Mouse (Mus musculus) bone marrow macrophage, adult 2 months (primary cell): ENCODE measurements at regions not wholly inside any gene's neighbourhood (a gene's known extent, or its start where the extent isn't known, plus 50 kb on each side); places are given as distances from the start of the nearest gene placed in this dataset.

Experiments
- H3K27ac ChIP-seq: 2 replicates; pipeline ENCODE4 v1.5.1; 2012; ENCODE audit warnings: low read depth, low read length; ENCODE audit not compliant: insufficient read depth
- H3K4me1 ChIP-seq: 2 replicates; pipeline ENCODE4 v1.6.1; 2012; ENCODE audit warnings: low read length; ENCODE audit not compliant: control insufficient read depth, insufficient read depth
- H3K4me3 ChIP-seq: 2 replicates; pipeline ENCODE4 v1.5.1; 2012; ENCODE audit warnings: mild to moderate bottlenecking, low read length, moderate library complexity; ENCODE audit not compliant: insufficient read depth
- CTCF ChIP-seq: IDR thresholded peaks from 2 replicates; pipeline ENCODE4 v1.5.1; 2012; ENCODE audit warnings: low read depth, mild to moderate bottlenecking, low read length, moderate library complexity
- POLR2A ChIP-seq: IDR thresholded peaks from 2 replicates; pipeline ENCODE4 v1.6.1; 2012; ENCODE audit warnings: mild to moderate bottlenecking, low read depth, low read length, borderline replicate concordance

- no peak overlapping the region for H3K4me3 ChIP-seq
- TF ChIP-seq POLR2A (no peak), CTCF (no peak)
- peaks cover 20% of the 10 kb centered on the region for H3K4me1 ChIP-seq
- H3K27ac ChIP-seq: no peak overlapping the region
These were observed 93.2 kb upstream of the Prok2 start for GRCm38 (mm10) chr6:99819255-99819929.

- TF ChIP-seq CTCF (no peak), POLR2A (no peak)
- H3K4me3 ChIP-seq: no peak overlapping the region
- peaks cover 20% of the 10 kb centered on the region for H3K4me1 ChIP-seq
- H3K27ac ChIP-seq: peak overlapping the region; percentile 23
These were observed 92.3 kb upstream of the Prok2 start for GRCm38 (mm10) chr6:99818486-99818885.

- H3K27ac ChIP-seq: no peak overlapping the region
- no peak overlapping the region for H3K4me3 ChIP-seq
- TF ChIP-seq CTCF (no peak), POLR2A (no peak)
- peaks cover 20% of the 10 kb centered on the region for H3K4me1 ChIP-seq
These were observed 91.1 kb upstream of the Prok2 start for GRCm38 (mm10) chr6:99817245-99817644.

GRCm38 (mm10) chr6:99813102-99813501 lies 86.9 kb upstream of the Prok2 start:
- Histone ChIP-seq H3K4me1 (peaks cover 20% of the 10 kb centered on the region), H3K27ac (no peak overlapping the region), H3K4me3 (no peak overlapping the region)
- TF ChIP-seq CTCF (no peak), POLR2A (no peak)

GRCm38 (mm10) chr6:99811842-99812241 lies 85.7 kb upstream of the Prok2 start:
- Histone ChIP-seq H3K27ac (no peak overlapping the region), H3K4me3 (no peak overlapping the region), H3K4me1 (peaks cover 11% of the 10 kb centered on the region)
- TF ChIP-seq CTCF (no peak), POLR2A (no peak)

- Histone ChIP-seq H3K4me3 (no peak overlapping the region), H3K4me1 (peaks cover 11% of the 10 kb centered on the region), H3K27ac (no peak overlapping the region)
- TF ChIP-seq POLR2A (no peak), CTCF (no peak)
These were observed 85.0 kb upstream of the Prok2 start for GRCm38 (mm10) chr6:99810974-99811798.

- no peak overlapping the region for H3K27ac ChIP-seq
- peaks cover 7% of the 10 kb centered on the region; the same call in 1 of the 2 replicates for H3K4me1 ChIP-seq
- no peak overlapping the region for H3K4me3 ChIP-seq
- no peak for TF ChIP-seq POLR2A
These were observed 78.7 kb upstream of the Prok2 start for GRCm38 (mm10) chr6:99804905-99805245.

GRCm38 (mm10) chr6:99803983-99804904 lies 78.1 kb upstream of the Prok2 start:
- no peak overlapping the region for H3K4me3 ChIP-seq

GRCm38 (mm10) chr6:99800919-99801318 lies 74.7 kb upstream of the Prok2 start:
- TF ChIP-seq POLR2A (no peak), CTCF (no peak)
- H3K4me3 ChIP-seq: no peak overlapping the region
- H3K4me1 ChIP-seq: peaks cover 7% of the 10 kb centered on the region; the same call in 1 of the 2 replicates
- no peak overlapping the region for H3K27ac ChIP-seq

More at GRCm38 (mm10) chr6:99803983-99804904, 78.1 kb upstream of the Prok2 start:
- H3K27ac ChIP-seq: no peak overlapping the region
- H3K4me1 ChIP-seq: peaks cover 7% of the 10 kb centered on the region; the same call in 1 of the 2 replicates
- TF ChIP-seq CTCF (peak; percentile 91), POLR2A (no peak)

GRCm38 (mm10) chr6:99800324-99800723 lies 74.1 kb upstream of the Prok2 start:
- Histone ChIP-seq H3K4me3 (no peak overlapping the region), H3K4me1 (peaks cover 7% of the 10 kb centered on the region; the same call in 1 of the 2 replicates), H3K27ac (no peak overlapping the region)
- no peak for TF ChIP-seq POLR2A
- TF ChIP-seq CTCF: no peak
